Mouse (Mus musculus) spleen, adult 2 months (tissue): ENCODE measurements around the gene Tdrd7.

ENCODE experiments used
- CTCF ChIP-seq: fragments of 200-500 bp; IDR thresholded peaks from 2 replicates; pipeline ENCODE4 v1.5.1; 2011; ENCODE audit warnings: mild to moderate bottlenecking, inconsistent platforms; ENCODE audit not compliant: insufficient read depth, insufficient read length, insufficient replicate concordance; ENCODE audit errors: extremely low read depth
- POLR2A ChIP-seq: fragments of 200-500 bp; IDR thresholded peaks from 2 replicates; pipeline ENCODE4 v1.6.1; 2011; ENCODE audit warnings: low read depth, low read length, inconsistent platforms

- TF ChIP-seq CTCF (no peak), POLR2A (no peak)
Observed at GRCm38 (mm10) chr4:45966716-45967115, 1.6 kb downstream of the Tdrd7 start.
